Mouse (Mus musculus): ENCODE data around the gene Dcbld1.
A peak's percentile ranks its signal among the peaks of the same experiment; 100 is the strongest.

The Dcbld1 gene

DNA sequence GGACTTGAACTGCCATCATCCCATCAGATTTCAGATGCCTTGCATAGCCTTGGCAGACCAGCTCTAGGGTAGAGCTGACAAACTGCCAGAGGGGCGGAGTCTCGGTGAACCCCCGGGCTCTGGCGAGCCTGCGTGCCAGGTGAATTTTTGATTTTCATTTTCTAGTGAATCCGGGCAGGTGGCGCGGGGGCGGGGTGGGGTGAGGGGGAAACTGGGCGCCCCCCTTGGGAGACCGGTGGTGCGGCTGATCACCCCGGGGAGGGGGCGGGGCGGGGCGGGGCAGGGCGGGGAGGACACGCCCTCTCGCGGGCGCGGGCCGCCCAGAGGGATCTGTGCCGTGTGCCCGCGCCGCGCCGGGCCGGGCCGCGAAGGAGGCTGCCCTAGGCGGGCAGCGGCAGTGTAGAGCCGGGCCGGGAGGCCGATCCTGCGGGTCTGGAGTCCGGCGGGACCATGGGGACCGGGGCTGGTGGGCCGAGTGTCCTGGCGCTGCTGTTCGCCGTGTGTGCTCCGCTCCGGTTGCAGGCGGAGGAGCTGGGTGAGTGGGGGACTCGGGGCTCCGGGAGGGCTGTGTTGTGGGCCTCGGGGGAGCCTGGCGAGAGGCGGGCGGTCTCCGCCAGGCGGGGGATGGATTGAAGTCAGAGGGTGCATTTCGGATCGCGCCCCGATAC, at the start of gene Dcbld1:
Dcbld1 (plus strand) TSS at position 319 of the 668 bp plus-strand sequence.
- peak; percentile 82 for DNase-seq

DNA sequence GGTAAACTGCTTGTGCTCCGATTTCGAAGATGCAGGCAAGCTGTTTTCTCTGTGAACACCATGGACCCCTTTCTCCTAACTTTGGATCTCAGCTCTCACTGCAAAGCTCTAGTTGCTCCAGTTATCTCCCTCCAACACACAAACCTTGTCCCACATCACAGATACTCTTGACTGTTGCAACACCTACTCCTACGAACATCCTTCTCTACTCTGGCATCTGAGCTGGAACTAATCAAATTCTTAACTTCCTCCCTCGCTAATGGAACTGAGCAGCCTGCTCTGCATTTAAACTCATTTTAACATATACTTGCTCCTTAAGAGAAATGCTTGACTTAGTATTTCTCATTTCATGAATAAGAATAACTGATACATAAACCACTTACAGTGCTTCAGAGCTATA, 47.5 kb upstream of the Dcbld1 start:
- DNase-seq, result no peak

- no peak for DNase-seq
Measured at GRCm38 (mm10) chr10:52194957-52195852, 38.2 kb upstream of the Dcbld1 start, which contains the start of gene Ros1. TSS of gene Ros1 (minus strand) at chr10:52195244.

GRCm38 (mm10) chr10:52204006-52204405, 29.4 kb upstream of the Dcbld1 start:
- DNase-seq, result no peak

DNA sequence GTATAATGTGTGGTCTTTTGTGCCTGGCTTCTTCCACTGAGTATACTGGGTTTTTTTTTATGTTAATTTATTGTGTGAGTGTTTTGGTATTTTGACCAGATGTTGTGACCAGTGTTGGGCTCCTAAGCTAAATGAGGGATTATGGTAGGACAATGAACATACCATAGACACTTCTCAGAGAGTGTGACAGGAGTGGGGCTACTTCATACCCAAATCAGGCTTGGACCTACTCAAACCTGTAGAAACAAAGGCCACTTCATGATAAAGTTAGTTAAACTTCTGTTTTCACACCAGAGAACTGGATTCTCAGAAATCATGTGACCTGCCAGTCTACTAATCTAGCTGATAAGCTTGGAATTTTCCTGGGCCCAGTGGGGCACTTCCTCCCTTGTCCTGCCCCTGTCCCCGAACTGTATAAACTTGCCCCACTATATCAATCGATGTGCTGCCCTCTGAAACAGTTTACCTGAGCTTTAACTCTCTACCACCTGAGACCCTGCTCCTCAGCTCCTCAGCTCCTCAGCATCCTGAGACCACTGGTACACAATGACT, 18.1 kb upstream of the Dcbld1 start:
- DNase-seq, result no peak

- peak; percentile 65 for DNase-seq
Measured at GRCm38 (mm10) chr10:52216797-52217563, 16.4 kb upstream of the Dcbld1 start.

- DNase-seq, result no peak
Measured at GRCm38 (mm10) chr10:52217564-52217934, 15.9 kb upstream of the Dcbld1 start.

GRCm38 (mm10) chr10:52219600-52219999, 13.8 kb upstream of the Dcbld1 start:
- no peak for DNase-seq

- DNase-seq, result peak; percentile 35
Measured at GRCm38 (mm10) chr10:52232196-52233176, 933 bp upstream of the Dcbld1 start.

- DNase-seq, result peak; percentile 33
Measured at GRCm38 (mm10) chr10:52233969-52234653, 692 bp downstream of the Dcbld1 start.

- no peak for DNase-seq
Measured at GRCm38 (mm10) chr10:52234654-52234981, 1.2 kb downstream of the Dcbld1 start.

DNA sequence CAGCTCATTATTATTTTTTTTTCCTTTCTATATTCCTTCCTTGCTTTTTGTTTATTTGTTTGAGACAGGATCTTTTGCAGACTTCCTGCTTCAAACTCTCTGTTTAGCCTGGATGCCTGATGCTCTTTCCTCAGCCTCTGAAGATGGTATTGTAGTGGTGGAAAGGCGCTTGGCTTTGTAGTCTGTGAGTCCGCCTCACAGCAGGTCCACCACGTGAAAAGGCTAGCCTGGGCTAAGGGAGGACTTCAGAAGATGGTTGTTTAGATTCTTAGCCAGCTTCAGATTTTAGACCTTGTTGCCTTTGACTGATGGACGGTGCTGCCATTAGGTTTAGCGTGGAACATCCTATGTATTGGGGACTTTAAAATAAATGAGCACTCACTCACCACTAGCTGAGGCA, 2.0 kb downstream of the Dcbld1 start:
- DNase-seq, result no peak

DNA sequence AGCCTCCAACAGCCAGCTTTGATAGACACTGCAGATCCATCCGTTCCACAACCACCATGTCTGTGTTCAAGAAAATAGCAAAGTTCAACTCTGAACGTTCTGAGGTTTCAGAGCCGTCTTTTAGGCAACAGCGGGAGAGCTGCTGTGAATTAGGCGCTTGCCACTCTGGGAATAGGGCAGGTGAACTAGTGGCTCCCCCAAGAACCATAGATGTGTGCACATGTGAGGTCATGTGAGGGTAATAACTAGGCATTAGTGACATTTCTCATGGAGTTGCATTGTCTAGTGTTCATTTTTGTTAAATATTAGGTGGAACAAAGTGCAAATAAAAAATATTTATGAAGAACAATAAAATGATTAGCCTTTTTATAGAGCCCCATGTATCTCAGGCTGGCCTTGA, 8.6 kb downstream of the Dcbld1 start:
- no peak for DNase-seq

GRCm38 (mm10) chr10:52242680-52243323, 9.4 kb downstream of the Dcbld1 start:
- no peak for DNase-seq

DNA sequence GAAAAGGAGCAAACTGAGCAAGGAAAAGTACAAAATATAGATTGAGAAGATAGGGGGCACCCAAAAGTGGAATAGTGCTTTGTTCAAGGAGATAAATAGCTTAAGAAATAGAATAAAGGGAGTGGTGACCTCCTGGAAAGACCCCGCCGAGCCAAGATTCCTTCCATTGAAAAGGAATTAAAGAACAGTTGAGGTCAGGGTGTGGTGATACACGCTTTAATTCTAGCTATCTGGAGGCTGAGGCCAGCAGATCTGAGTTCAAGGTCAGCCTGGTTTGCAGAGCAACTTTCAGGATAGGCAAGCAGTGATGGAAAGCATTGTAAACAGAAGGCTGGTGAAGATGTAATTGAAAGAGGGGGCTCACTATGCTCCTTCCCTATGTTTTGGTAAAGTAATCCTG, 12.8 kb downstream of the Dcbld1 start:
- DNase-seq, result no peak

DNA sequence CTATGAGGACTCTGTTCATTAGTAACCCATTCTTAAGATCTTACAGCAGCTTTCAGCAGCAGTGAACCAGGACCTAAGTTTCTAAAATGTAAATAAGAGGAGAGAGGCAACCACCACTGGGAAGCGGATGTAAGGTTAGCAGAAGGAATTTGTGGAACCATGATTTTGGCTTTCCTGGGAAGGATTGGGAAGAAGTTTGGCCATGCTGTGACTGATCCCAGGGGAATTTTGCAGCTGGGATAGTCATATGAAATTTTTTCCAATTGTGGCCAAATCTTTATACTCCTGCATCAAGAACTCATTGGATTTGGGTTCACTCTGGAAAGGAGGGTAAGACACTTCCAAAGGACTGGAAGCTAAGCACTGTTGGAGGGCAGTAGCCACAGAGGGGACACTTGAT, 18.8 kb downstream of the Dcbld1 start:
- no peak for DNase-seq

DNA sequence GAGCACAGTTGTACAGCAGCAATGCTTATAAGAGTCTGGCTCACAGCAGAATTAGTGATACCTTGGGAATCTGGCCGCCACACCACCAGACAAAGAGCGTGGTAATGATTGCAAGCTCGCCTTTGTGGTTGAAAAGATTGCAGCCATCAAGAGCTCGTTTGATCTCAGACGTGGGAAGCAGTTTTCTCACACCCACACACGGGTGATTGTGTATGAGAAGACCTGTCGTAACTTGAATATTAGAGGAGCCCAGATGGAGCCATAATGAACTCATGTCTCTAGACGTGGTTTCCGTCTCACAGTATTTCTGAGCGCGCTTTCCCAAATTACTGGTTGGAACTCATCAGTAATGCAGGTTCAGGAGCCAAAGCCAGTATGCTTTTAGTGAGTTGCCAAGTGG, 20.0 kb downstream of the Dcbld1 start:
- DNase-seq, result no peak

DNA sequence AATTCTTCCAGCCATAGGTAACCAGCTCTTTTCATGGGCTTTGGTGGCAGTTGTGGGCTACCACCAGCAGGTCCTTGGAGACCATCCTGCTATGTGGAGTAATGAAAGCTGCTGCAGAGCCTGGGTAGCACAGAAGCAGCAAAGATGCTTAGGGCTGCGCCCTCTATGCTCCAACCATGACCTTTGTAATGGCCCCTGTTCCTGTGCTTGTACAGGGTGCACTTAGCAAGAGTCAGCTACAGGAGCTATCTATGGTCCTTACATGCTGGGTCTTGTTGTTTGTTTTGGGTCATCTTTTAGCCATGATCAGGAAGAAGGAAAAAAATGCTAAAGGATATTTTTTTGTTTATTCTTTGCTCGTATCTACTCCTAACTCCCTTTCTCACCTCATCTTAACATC, 24.3 kb downstream of the Dcbld1 start:
- no peak for DNase-seq

DNA sequence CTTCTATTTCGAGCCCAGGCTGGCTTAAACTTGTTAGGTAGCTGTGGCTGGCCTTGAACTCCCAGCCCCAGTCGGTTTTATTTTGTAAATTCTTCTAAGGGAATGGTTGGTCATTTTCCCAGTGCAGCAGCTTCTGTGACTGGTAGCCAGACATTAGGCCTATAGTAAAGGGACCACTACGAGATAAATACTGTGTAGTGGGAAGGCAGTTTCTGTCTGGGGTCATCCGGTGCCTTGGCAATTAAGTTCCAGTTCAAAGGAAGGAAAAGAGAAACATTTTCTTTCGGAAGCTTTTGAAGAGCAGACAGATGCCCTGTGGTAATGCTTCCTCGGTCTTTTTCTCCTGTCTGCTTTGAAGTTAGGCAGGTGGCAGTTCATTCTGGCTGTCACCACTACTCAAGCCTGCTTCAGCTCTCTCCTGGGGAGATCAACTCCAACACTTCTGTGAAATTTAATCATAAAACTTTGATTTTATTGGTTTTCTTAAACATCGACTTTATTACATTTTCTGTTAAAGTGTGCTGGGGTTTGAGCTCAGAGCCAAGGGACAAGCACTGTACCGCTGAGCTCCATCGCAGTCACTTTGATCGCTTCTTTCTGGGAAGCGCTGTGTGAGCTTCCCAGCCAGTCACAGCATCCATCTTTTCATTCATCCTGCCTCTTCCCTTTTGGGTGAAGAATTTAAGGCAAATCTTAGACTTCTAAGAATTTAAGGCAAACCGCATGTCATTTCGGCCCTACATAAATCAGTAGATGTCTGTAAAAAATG, 24.9 kb downstream of the Dcbld1 start:
- no peak for DNase-seq

- no peak for DNase-seq
Measured at GRCm38 (mm10) chr10:52260209-52260608, 26.8 kb downstream of the Dcbld1 start.

All from cerebellum, adult 9-10 months (tissue).